Mouse (Mus musculus) layer of hippocampus, adult 9-11 months (tissue): ENCODE results near the gene Hoxc6.

Source experiments
- DNase-seq: peaks from one replicate; pipeline ENCODE4 v3.0.0; 2022

Gene Hoxc6

DNA sequence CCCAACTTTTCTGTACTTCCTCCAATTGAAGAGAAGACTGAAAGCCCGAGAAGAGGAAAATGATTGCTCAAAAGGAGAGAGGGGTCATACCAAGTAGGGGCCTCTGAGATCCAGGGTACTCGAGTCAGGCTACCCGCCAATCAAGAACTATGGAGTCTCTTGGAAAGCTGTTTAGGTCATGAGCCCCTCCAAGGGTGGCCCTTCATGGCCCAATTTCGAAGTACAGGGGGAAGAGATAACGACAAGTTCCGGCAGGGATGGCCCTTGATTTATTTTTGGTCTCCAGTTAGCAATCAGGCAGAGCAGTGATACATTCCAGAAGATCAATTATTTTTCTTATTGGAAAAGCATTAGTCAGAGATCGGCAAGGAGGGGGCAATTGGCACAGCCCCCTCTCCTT is 6.3 kb upstream of the Hoxc6 start:
- no peak for DNase-seq

DNA sequence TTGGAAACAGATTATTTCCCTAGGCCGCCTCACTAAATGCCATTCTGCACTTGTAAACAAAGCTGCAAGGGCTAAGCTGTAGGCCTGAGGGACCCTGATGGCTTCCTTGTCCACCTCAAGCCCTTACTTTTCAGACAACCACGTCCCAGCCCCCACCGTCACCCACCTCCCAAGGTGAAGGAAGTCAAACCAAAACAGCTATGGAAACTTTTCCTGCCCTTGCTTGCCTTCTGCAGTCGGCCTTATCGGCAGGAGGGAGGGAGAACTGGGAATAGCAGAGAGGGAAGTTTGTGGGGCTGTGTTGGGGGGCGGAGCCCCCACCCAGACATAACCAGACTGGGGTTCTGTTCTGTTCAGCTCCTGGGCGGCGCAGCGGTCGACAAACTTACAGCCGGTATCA is 5.9 kb upstream of the Hoxc6 start:
- DNase-seq = no peak

DNA sequence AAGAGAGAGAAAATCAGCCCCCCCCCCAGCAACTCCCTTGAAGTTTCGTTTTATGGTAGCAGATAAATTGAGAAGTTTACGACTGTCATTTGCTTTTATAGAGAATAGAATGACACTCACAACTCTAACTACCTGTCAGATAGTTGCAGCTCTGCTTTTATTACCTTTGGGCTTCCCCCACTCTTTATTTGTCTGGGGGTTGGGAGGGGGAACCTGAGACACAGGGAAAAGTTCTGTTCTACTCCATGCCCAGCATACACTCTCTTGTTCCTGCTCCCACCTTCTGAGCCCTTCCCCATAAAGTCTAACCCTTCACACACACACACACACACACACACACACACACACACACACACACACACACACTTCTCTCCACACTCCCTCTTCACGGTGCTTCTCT is 5.2 kb upstream of the Hoxc6 start:
- no peak for DNase-seq

DNA sequence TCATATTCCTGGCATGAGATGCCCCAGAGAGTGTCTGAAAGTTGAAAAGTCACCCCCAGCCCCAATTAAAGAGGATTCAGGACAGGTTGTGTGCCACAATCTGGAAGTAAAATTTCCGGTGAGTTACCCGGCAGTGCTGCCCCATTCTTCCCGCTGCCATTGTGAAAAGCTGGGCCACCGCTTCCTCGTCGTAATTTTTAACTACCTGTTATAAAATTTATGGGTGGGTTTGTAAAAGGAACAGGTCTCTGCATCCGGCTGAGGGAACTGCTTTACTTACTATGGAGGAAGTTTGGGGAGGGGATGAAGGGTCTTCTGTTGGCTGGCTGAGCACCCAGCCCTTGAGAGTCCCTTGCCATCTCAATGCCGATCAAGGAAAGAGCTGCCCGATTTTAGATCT is 1.5 kb upstream of the Hoxc6 start:
- DNase-seq = no peak

DNA sequence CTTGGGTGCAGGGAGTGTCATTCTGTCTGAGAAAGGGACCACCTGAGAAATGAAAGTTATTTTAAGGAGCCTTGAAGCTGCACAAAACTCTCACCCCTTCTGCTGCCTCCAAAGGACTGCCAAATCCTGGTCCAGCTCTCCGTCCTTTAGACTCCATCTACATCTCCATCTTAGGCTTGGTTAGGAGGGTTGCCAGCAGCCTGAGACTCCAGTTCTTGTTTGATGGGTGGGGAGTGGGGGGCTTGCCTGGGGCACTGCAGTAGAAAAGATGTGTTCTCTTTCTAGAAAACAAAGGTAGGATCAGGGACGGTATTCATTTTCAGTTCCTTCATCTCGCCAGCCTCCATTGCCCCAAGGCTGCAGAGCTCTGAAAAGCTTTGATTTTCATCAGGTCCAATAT is 626 bp upstream of the Hoxc6 start:
- DNase-seq = no peak

DNA sequence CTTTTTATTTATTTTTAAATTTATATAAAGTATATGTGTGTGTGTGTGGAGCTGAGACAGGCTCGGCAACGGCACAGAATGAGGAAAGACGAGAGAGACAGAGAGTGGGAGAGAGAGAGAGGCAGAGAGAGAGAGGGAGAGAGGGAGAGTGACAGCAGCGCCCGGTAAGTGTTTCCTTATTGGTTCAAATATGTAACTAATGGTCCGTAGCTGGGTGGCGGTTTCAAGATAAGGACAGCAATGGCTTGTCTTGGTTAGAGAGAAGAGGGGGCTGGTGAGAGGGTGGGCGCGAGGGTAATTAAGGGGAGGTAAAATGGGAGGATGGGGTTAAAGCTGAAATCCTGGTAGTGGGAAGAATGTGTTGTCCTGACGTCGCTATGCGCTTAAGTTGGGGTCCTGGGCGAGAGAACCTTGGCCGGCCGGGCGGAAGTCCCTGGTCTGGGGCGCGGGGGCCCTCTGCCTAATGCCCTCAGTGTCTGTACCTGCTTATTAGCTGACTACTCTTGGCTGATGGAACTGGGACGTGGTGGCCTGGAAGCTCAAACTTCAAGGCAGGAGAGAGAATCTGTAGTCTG is 638 bp downstream of the Hoxc6 start:
- no peak for DNase-seq

DNA sequence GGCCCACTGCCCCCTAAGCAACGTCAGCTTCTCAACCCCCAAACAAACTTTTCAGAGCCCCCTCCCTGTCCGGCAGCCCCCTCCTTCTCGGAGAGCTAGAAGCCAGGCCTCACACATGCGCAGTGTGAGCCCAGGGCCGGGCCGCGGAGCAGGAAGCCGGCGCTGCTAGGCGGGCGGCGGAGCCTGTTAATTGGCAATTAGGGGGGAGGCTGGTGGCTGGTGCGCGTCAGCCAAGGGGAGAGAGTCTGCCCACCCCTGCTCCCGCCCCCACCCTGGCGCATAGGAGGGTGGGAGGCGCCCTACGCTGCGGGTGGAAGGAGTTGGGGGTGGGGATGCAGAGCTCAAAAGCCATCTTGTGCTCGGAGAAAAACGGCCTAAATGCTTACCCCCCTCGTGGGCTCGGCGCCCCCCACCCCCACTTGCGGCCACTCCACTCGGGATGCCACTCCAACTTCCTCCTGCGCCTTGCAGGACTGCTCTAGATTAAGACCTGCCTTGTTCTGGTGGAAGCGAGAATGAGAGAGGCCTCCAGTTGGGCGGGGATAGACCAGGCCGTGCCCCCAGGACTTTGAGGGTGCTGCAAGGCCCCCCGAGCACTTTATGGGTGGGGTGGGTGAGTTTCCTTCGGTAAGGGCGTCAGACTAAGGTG is 1.2 kb downstream of the Hoxc6 start:
- peak; percentile 14 for DNase-seq

DNA sequence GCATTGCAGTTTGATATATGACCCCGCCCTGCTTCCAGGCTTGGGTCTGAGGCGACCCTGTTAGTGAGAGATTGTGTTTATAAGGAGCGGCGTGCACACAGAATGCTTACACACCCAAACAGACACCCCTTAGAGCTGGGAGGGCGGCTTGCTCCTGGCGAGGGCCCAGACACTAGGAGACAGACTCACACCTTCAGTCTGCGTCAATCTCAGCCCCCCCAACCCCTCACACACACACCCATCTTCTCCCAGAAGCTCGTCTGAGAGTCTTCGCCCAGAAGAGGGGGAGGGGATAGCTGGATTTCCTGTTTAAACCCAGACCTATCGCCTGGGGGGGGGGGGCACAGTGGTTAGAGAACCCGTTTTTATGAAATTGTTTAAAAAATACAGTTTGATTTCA is 1.9 kb downstream of the Hoxc6 start:
- DNase-seq = no peak

DNA sequence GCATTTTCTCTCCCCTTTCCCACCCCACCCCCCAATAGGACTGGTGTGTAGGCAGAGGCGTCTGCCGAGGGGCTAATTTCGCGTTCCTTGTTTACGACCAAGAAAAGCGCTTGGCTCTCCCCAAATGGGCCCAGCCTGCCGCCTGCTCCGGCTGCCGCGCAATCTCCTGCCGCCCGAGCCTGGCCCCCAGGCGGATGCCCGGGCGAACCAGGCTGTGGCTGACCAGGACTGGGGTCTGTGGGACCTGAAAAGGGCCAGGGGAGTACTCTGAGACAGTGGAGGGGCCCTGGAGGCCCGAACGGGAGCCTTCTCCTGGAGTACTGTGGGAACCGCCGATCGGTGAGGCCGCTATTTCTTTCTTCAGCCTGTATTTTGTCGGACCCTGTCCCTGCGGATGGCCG is 2.4 kb downstream of the Hoxc6 start:
- no peak for DNase-seq

DNA sequence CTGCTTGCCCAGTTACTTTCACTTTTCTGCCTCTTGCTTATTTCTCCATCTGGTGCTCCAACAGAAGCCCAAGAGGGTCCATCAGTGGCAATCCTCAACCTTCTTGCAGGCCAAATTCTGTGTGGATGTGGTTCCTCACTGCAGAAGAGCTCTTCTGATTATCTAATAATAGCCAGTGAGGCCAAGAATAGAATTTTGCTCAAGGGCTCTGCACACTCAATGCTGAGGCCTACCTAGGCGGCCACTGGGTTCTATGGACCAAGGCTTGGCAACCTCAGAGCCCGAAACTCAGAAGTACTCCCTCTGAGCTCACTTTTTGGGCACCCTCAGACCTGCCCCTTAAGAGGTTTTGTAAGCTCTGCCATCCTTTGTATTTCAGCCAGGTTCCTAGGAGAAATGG is 3.3 kb downstream of the Hoxc6 start:
- DNase-seq = no peak

DNA sequence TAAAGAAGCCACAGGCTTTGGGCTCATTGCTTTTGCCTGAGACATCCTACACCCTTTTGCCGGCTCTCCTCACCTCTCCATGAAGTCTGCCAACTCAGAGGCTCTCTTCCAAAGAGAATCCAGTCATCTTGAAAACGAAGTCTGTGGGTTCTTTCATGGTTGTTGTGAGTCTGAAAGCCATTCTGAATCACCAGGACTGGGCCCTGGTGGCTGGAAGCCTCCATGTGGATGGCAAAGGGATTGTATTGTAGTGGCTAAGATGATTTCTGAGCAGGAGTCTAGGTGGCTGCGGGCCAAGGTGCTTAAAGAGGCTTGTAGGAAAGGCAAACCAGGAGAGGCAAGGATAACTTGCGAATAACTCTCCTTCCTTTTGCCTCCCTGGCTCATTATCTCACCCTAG is 4.1 kb downstream of the Hoxc6 start:
- no peak for DNase-seq

DNA sequence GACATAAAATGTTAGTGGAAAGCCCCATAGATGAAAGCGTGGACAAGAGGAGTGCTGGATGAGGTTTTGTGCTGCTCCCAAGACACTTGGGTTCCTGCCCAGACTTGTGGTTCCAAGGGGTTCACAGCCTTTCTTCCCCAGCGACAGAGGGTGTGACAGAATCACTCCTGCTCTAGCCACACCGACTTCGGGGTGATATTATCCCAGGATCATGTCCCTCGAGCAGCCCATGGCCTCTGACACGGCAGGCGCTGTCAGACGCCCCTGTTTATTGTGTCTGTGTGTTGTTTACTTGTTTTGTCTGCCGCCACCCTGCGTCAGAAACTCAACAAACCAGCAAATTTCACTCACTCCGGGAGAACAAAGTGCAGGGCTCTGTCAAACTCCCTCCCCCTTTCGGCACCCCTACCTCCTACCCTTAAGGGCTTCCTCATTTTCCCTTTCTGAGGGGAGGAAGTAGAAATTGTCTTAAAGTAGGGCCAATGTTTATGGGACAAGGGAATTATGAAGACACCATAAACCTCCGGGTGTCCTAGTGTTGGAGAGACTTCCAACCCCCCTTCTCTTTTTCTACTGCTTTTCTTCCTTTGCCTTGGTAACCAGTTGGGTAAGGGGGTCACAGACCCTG is 4.9 kb downstream of the Hoxc6 start:
- no peak for DNase-seq

DNA sequence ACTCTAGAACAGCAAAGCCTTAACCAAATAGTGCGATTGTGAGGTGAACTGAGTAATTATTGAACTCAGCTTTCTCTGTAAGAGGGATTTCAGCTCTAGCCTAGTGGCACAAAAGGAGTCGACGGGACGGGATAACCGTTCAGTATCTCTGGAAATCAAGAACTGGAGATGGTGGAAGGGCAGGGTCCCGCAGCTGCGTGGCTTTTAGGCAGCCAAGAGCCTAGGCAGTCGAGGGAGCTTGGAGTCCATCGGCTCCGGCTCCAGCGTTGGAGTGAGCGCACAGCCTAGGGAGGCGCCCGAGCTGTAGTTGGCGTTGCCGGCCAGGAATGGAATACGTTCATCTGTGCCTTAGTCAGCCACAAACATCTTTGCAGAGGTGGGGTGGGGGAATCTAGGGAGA is 7.3 kb downstream of the Hoxc6 start:
- DNase-seq = no peak

DNA sequence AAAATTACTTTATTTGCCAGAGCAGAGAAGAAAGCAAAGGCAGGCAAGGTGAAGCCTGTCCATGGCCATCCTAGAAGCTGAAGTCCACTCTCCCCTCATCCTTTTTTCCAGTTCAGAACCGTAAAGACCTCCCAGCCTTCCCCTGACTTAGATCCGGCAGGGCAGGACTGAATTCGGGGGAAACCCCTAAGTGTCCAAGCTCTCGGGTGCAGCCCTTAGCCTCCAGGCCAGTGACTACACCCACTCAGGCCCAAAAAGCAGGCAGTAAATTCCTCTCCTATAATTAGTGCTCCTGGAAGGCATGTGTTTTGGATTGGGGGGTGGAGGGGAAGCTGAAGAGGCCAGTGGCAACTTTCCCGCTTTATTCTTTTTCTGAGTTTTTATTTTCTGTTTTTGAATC is 7.7 kb downstream of the Hoxc6 start:
- DNase-seq = no peak

DNA sequence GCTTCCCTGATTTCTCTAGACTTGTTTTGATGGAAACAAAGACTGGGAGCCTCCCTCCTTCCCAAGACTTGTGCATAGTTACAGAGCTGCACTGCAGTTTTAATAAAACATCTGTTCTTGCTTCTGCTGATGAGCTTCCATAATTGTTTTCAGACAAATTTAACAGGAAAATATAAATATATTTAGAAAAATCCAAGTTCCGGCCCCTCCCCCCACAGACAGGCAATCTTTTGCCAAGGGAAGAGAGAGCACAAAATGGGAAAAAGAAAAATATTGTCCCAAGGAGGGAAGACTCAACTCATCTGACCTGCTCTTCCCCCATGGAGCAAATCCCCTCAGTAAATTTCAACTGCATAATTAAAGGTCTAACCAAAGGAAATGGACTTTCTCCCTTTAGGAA is 8.3 kb downstream of the Hoxc6 start:
- no peak for DNase-seq

DNA sequence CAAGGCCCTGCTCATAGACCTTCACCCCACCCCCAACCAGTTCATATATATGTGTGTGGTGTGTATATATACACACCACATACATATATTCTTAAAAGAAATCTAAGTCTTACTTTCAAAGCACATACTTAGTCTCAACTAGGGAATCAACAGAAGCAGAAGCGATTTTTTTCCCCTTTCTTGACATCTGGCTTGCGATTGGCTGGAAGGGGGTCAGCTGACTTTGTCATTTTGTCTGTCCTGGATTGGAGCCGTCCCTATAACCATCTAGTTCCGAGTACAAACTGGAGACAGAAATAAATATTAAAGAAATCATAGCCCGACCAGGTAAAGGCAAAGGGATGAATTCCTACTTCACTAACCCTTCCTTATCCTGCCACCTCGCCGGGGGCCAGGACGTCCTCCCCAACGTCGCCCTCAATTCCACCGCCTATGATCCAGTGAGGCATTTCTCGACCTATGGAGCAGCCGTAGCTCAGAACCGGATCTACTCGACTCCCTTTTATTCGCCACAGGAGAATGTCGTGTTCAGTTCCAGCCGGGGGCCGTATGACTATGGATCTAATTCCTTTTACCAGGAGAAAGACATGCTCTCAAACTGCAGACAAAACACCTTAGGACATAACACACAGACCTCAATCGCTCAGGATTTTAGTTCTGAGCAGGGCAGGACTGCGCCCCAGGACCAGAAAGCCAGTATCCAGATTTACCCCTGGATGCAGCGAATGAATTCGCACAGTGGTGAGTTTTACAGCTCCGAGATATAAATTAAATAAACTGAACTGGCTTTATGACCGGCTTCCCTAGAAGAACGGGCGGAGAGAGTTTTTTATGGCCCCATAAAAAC is 11.4 kb downstream of the Hoxc6 start:
- no peak for DNase-seq

DNA sequence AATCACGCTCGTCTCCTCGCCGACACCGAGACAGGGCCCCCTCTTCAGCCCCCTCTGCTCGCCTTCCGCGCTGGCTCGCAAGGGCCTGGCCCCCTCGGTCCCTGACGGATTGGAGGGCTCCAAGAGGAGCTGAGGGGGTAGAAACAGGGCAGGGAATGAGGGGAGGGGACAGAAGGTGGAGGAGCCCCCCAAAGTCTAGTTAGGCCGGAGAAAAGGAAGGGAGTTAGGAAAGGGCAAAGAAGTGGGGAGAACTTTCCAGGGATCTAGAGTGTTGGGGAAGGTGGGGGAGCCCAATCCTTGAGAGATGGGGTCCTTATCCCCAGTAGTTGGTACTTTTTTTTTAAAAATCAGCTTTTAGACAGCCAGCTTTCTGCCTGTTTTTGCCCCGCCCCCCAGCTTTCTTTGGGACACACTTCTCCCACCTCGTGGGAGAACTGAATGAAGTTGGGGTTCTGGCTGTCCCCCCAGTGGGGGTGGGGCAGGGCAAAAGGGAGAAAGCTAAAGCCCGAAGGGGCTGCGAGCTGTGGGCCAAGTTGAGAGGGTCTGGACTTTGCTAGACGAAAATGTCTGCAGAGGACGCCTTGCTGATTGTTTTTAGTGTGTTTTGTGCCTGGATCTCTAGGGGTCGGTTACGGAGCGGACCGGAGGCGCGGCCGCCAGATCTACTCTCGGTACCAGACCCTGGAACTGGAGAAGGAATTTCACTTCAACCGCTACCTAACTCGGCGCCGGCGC is 12.2 kb downstream of the Hoxc6 start:
- no peak for DNase-seq

DNA sequence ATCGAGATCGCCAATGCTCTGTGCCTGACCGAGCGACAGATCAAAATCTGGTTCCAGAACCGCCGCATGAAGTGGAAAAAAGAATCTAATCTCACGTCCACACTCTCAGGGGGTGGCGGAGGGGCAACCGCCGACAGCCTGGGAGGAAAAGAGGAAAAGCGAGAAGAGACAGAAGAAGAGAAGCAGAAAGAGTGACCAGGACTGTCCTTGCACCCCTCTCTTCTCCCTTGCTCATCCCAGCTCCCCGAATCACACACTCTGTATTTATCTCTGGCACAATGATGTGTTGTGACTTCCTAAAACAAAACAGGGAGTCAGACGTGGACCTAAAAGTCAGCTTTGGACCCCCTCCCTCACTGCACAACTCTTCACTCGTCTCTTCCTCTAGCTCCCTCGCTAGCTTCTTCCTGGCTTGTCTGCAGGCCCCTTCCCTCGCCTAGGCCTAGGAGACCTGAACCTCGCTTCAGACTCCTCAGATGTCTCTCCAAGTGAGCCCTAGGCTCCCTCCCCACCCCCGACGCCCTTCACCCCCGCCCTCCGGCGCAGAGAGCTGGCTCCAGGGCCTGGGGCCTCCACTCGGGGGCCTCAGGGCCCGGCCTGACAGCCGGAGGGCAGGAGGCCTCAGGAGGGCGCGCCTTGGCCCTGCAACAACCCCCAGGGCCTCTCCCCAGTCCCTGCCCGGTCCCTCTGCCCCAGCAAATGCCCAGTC is 12.9 kb downstream of the Hoxc6 start:
- no peak for DNase-seq

DNA sequence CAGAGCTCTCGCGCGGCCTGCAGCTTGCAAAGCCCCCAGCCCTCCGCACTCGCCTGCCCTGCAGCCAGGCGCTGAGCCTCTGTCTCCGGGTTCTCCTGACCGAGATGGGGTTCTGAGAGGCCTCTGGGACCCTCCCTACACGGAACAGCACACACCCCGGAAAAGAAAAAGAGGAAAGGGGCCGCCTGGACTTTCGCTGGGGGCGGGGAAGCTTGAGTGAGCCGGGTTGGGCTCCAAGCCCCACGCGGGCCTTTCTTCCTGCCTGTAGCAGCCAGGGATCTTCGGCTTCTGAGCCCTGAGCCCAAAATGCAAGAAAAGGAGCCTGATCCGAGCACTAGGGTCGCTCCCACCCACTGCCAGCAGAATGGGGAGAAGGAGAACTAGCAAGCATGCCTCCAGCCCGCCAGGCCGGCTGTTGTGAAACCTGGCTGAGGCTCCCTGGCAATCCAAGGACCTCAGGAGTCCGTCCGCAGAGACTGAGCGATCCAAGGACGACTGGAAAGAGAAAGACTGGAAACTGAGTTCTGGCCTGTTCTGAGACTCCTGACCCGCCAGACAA is 13.9 kb downstream of the Hoxc6 start:
- no peak for DNase-seq

DNA sequence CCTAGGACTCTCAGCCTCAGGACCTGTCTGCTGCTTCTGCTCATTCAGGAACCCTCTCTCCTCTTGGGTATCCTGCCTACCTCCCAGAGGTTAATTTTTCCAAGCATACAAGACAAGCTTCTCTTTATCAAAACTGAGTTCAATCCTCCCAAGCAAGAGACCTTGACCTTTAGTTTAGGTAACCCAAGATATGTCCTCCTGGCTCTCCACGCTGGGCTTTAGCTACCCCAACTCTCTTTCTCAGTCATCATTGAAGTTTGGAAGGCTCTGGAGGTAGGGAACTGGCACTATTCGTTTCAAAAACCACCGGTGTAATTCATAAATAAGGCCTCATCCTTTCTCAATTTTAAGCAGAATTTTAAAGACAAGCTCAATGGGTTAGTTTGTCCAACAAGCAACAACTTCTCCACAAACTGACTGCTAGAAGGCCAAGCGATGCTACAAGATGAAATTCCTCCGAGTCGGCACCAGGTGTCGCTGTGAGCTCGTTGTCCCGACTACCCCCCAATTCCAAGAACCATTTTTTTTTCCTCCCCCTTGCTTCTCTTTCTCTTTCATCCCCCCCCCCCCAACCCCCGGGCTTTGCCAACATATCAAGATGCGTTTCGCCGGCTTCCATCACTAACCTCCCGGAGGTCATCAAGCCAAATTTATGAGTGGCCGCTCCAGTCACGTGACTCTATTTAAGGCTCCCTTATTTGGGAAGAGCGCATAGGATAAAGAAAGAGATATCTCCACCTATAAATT is 15.4 kb downstream of the Hoxc6 start:
- DNase-seq = peak; percentile 10
